Mouse (Mus musculus) midbrain, embryonic 13.5 days (tissue): Measurements from ENCODE around the gene Irf2bpl. TPM values are rescaled to one million over a fixed set of nuclear protein-coding genes. Genes with fewer than 3 reads are reported as not detected.
A peak's percentile ranks its signal among the peaks of the same experiment; 100 is the strongest.

ENCODE experiments used
- ATAC-seq: fragments of 200-750 bp; cut with Nextera tagmentation; 2 replicates; pipeline ENCODE4 v1.8.0; 2017; ENCODE audit warnings: mild to moderate bottlenecking, moderate TSS enrichment, moderate library complexity
- H3K27ac ChIP-seq: fragments of 300-500 bp; sonication (generic); 2 replicates; pipeline ENCODE4 v1.5.1; 2015; ENCODE audit warnings: inconsistent platforms, mild to moderate bottlenecking, moderate library complexity
- H3K27me3 ChIP-seq: fragments of 300-500 bp; sonication (generic); 2 replicates; pipeline ENCODE4 v1.6.1; 2015; ENCODE audit warnings: mild to moderate bottlenecking, inconsistent platforms
- H3K36me3 ChIP-seq: fragments of 300-500 bp; sonication (generic); 2 replicates; pipeline ENCODE4 v1.6.1; 2015; ENCODE audit warnings: mild to moderate bottlenecking, inconsistent platforms
- H3K4me1 ChIP-seq: fragments of 300-500 bp; sonication (generic); replicated peaks from 2 replicates; pipeline ENCODE4 v1.6.1; 2015; ENCODE audit warnings: inconsistent platforms
- H3K4me2 ChIP-seq: fragments of 300-500 bp; sonication (generic); replicated peaks from 2 replicates; pipeline ENCODE4 v1.6.1; 2015; ENCODE audit warnings: moderate library complexity, mild to moderate bottlenecking, inconsistent platforms
- H3K4me3 ChIP-seq: fragments of 300-500 bp; sonication (generic); replicated peaks from 2 replicates; pipeline ENCODE4 v1.5.1; 2015; ENCODE audit warnings: mild to moderate bottlenecking, inconsistent platforms
- H3K9ac ChIP-seq: fragments of 300-500 bp; sonication (generic); replicated peaks from 2 replicates; pipeline ENCODE4 v1.6.1; 2015; ENCODE audit warnings: mild to moderate bottlenecking, inconsistent platforms
- H3K9me3 ChIP-seq: fragments of 300-500 bp; sonication (generic); 2 replicates; pipeline ENCODE4 v1.6.1; 2016; ENCODE audit warnings: mild to moderate bottlenecking, inconsistent platforms
- WGBS: fragments of 180-500 bp; shearing (Covaris S2); methylation state at CpG from one replicate; pipeline ENCODE4 v1.1.7; 2015; 5-methylcytosine and 5-hydroxymethylcytosine counted together
- polyA plus RNA-seq: library from polyadenylated mRNA; unstranded; fragments of >200 nt; fragmentation: Nextera tagmentation; extraction: Ambion mirVana; gene quantifications from 2 replicates; pipeline ENCODE4 v1.2.1, GENCODE M21; 2015

Gene Irf2bpl
- polyA plus RNA-seq, 1 experiment from 2014 or later = 75.5 TPM

DNA sequence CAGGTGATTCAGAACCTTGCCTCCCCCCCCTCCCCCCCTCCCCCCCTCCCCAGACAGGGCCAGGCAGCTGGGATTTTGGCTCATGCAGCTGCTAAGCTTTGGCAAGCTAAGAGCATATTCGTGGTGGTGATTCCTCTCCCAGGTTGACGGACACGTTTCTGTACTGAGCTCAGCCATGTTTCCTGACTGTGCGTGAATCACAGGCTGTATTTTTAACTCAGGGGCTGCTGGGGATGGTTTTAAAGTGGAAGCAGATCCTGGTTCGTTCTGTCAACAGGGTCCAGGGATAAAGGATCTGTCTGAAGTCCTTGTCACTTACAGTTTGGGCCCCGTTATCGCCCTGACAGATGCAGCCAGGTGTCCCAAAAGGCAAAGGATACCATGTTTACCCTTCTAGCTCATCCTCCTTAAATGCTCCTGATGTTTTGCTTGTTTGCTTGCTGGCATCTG, 11.9 kb upstream of the Irf2bpl start:
- H3K9me3 ChIP-seq = no peaks in the 10 kb centered on the region
- H3K27me3 ChIP-seq = no peaks in the 10 kb centered on the region
- peak overlapping the region; percentile 99 for H3K27ac ChIP-seq
- peaks cover 81% of the 10 kb centered on the region for H3K4me1 ChIP-seq
- H3K4me2 ChIP-seq = peak overlapping the region; percentile 67
- no peaks in the 10 kb centered on the region for H3K36me3 ChIP-seq
- WGBS = 7% methylated on average over 7 of the region's 7 CpGs
- H3K9ac ChIP-seq = peak overlapping the region; percentile 68
- no peak for ATAC-seq
- peak overlapping the region; percentile 32; the same call in 1 of the 2 replicates for H3K4me3 ChIP-seq

- Histone ChIP-seq H3K4me3 (peak overlapping the region; percentile 32), H3K4me1 (peaks cover 87% of the 10 kb centered on the region), H3K27ac (peak overlapping the region; percentile 99), H3K4me2 (peak overlapping the region; percentile 67), H3K9me3 (no peaks in the 10 kb centered on the region), H3K27me3 (no peaks in the 10 kb centered on the region), H3K36me3 (no peaks in the 10 kb centered on the region), H3K9ac (peak overlapping the region; percentile 68)
- WGBS = 44% methylated on average over 4 of the region's 4 CpGs
- ATAC-seq = no peak
Measured at GRCm38 (mm10) chr12:86895703-86896409, 11.3 kb upstream of the Irf2bpl start.

DNA sequence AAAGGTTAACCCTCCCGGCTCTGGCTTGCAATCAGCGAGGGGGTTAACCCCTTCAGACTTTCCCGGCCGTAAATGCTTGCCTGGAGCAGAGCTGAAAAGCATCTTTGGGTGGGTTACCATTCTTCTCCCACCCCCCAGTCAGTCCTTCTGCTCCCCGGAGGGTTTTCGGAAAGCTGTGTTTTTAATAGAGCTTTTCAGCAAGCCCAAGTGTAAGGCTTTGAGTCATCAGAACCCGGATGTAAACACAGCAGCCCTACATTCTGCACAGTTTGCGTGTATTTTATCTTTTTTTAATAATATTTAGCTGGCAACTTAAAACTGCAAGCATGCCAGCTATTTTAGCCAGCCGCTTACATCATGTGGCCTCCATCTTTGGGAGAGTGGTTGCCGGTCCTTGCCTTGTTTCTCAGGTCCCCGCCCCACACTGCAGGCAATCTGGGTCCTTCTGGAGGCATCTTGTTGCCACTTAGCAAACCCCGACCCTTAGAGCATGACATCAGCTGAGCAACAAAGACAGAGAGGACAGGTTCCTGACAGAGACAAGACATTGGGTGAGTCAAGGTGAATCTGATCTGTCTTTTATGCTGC, 10.3 kb upstream of the Irf2bpl start:
- Histone ChIP-seq H3K4me2 (peak overlapping the region; percentile 67), H3K4me3 (peak overlapping the region; percentile 32), H3K9ac (peak overlapping the region; percentile 68), H3K27me3 (no peaks in the 10 kb centered on the region), H3K27ac (peak overlapping the region; percentile 99), H3K9me3 (no peaks in the 10 kb centered on the region), H3K4me1 (peaks cover 92% of the 10 kb centered on the region), H3K36me3 (no peaks in the 10 kb centered on the region)
- peak; percentile 13; the same call in 1 of the 2 replicates for ATAC-seq
- under 1% methylated on average over 12 of the region's 12 CpGs for WGBS

DNA sequence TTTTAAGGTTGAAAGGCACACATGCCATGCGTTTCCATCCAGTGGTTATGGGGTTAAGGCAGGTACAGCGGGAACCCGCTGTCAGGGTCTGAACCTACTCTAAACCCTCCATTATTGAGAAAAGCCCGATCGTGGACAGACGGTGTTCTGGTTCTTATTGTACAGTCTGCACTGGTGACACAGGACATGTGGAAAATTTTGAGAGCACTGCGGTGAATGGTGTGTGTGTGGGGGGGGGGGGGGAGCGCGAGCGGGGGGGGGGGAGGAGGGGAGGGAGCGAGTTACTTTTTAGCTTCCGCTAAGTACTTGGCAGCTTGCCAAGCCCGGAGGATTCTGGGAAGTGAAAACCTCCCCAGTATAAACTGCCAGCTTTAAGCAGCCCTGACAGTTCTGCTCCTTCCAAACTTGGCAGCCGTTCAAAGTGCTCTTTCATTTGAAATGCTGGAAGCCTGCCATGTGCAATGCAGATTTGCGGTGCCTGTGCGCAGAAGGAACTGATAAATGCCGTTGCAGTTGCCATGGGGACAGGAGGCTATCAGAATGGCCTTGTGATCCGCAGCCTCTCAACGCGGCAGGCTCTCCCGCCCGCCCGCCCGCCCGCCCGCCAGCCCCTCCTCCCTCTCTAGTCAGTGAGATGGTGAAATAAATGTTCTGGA, 9.7 kb upstream of the Irf2bpl start:
- peaks cover 93% of the 10 kb centered on the region for H3K4me1 ChIP-seq
- no peaks in the 10 kb centered on the region for H3K36me3 ChIP-seq
- H3K4me2 ChIP-seq = peak overlapping the region; percentile 67
- H3K27ac ChIP-seq = peak overlapping the region; percentile 99
- peak; percentile 91 for ATAC-seq
- no peaks in the 10 kb centered on the region for H3K9me3 ChIP-seq
- peak overlapping the region; percentile 69 for H3K9ac ChIP-seq
- WGBS = under 1% methylated on average over 22 of the region's 26 CpGs
- no peaks in the 10 kb centered on the region for H3K27me3 ChIP-seq
- H3K4me3 ChIP-seq = peak overlapping the region; percentile 34

DNA sequence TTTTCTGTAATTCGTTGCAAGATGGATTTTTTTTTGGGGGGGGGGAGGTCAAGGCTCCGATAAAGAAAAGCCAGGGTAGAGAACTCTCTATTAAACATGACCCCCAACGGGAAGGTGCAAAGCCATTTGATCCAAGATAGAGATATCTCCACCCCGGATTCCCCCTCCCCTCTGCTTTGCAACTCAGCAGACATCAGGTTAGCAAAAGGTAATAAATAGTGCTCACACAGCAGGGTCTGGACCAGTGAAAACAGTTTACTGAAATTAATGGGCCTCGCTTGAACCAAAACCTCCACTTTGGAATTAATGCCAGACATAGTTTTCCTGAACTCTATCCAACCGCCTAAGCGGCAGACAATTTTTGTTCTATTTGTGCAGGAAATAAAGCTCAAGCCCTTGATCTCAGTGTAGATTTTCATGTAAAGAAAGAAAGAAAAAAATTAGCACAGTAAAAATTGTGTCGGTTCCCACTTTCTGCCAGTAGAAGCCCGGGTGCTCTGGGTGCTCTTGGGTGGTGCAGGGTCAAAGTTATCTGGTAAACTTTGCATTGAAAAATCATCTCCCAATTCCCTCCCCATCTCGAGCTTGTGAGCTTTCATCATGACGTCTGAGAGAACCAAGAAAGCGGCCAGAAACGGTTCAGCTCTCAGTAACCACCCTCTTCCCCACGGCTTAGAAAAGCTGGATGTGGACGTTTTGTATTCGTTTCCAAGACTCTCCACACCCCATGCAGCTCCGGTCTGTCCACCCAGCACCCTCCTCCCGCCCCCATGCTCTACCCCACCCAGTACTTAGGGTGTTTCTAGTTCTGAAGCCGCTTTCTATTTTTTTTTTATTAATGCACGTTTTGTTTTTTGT, 9.0 kb upstream of the Irf2bpl start:
- Histone ChIP-seq H3K9ac (peak overlapping the region; percentile 69), H3K4me3 (peak overlapping the region; percentile 34), H3K9me3 (no peaks in the 10 kb centered on the region), H3K4me2 (peak overlapping the region; percentile 67), H3K27ac (peak overlapping the region; percentile 99), H3K4me1 (peaks cover 95% of the 10 kb centered on the region), H3K27me3 (no peaks in the 10 kb centered on the region), H3K36me3 (no peaks in the 10 kb centered on the region)
- ATAC-seq = peak; percentile 19
- under 1% methylated on average over 20 of the region's 20 CpGs for WGBS

- Histone ChIP-seq H3K4me1 (peaks cover 95% of the 10 kb centered on the region), H3K27me3 (no peaks in the 10 kb centered on the region), H3K27ac (peak overlapping the region; percentile 99), H3K36me3 (no peaks in the 10 kb centered on the region), H3K9me3 (no peaks in the 10 kb centered on the region), H3K4me2 (peak overlapping the region; percentile 67), H3K9ac (peak overlapping the region; percentile 69), H3K4me3 (peak overlapping the region; percentile 34; the same call in 1 of the 2 replicates)
- no peak for ATAC-seq
- under 1% methylated on average over 18 of the region's 18 CpGs for WGBS
Measured at GRCm38 (mm10) chr12:86892711-86893311, 8.2 kb upstream of the Irf2bpl start.

DNA sequence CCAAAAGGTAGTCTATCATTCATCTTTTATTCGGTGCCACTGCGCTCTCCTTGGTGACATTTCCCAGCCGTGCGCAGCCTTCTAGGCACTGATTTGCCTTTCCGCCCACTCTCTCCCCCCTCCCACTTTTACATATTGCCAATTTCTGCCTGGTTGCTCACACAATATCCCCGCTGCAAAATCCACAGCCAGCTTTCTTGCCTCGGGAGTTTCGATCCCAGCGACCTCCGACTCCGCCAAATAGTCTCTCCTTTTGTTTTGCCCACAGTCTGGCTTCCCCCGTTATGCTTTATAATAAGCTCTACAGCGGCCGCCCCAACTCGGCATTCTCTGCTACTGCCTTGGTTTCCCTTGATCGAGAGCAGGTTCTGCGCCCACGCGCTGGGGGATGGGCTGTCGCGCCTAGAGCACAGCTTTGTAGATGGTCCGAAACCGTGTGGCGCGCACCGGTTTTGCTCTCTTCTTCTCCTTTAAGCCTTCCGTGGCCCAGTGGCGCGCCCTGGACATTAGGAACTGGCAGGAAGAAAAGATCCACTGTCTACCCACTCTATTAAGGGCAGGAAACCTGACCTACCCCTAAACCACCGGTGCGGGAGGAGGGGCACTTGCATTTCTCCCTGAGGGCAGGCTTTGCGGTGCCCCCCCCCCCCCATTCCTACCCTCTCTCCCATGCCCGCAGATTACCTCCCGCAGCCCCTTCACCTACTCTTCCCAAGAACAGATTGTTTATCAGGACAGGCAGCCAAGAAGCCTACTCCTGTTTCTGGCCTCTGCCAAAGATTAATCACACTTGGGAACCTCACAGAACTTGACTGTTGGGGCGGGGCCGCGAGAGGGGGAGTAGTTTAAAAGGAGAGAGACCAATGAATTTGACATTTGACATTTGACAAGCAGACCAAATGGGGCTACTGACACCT, 7.4 kb upstream of the Irf2bpl start:
- H3K27me3 ChIP-seq = no peaks in the 10 kb centered on the region
- H3K9me3 ChIP-seq = no peaks in the 10 kb centered on the region
- ATAC-seq = no peak
- peaks cover 94% of the 10 kb centered on the region for H3K4me1 ChIP-seq
- H3K36me3 ChIP-seq = no peaks in the 10 kb centered on the region
- WGBS = under 1% methylated on average over 36 of the region's 37 CpGs
- peak overlapping the region; percentile 67 for H3K4me2 ChIP-seq
- peak overlapping the region; percentile 32 for H3K4me3 ChIP-seq
- peak overlapping the region; percentile 99 for H3K27ac ChIP-seq
- H3K9ac ChIP-seq = peak overlapping the region; percentile 69

GRCm38 (mm10) chr12:86891454-86891785, 6.8 kb upstream of the Irf2bpl start:
- peak overlapping the region; percentile 32 for H3K4me3 ChIP-seq
- H3K9me3 ChIP-seq = no peaks in the 10 kb centered on the region
- H3K9ac ChIP-seq = peak overlapping the region; percentile 69
- WGBS = 2% methylated on average over 11 of the region's 11 CpGs
- H3K4me1 ChIP-seq = peaks cover 94% of the 10 kb centered on the region
- peak overlapping the region; percentile 67 for H3K4me2 ChIP-seq
- no peaks in the 10 kb centered on the region for H3K36me3 ChIP-seq
- no peak for ATAC-seq
- peak overlapping the region; percentile 99 for H3K27ac ChIP-seq
- no peaks in the 10 kb centered on the region for H3K27me3 ChIP-seq

DNA sequence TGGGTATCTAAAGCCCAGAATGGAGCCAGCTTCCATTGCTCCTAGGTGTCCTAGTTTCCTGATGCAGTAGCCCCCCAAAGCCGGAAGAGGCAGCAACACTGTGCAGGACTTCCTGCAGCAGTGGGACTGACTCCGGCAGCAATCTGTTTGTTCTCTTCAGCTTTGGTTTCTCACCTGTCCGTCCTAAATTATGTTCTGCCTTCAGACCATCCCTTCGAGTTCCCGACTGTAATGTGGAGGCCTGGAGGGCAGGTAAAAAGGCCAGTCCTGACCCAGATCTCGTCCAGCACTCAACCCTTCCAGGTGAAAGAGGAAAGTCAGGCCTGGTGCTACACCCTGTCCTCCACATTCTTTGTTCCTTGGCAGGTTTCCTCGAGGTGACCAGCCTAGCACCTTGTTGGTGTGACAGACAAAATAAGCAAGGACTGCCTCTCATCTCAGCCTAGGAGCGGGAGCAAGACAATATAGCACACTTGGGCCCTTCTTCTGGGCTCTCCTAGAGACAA, 6.3 kb upstream of the Irf2bpl start:
- H3K27ac ChIP-seq = peak overlapping the region; percentile 99
- H3K9me3 ChIP-seq = no peaks in the 10 kb centered on the region
- H3K4me1 ChIP-seq = peaks cover 94% of the 10 kb centered on the region
- H3K27me3 ChIP-seq = no peaks in the 10 kb centered on the region
- H3K9ac ChIP-seq = peak overlapping the region; percentile 69
- 17% methylated on average over 8 of the region's 8 CpGs for WGBS
- H3K4me3 ChIP-seq = no peak overlapping the region
- no peaks in the 10 kb centered on the region for H3K36me3 ChIP-seq
- no peak for ATAC-seq
- H3K4me2 ChIP-seq = peak overlapping the region; percentile 67

- peak overlapping the region; percentile 67 for H3K4me2 ChIP-seq
- no peaks in the 10 kb centered on the region for H3K36me3 ChIP-seq
- no peaks in the 10 kb centered on the region for H3K9me3 ChIP-seq
- peak overlapping the region; percentile 69 for H3K9ac ChIP-seq
- 39% methylated on average over 12 of the region's 12 CpGs for WGBS
- ATAC-seq = no peak
- H3K4me1 ChIP-seq = peaks cover 94% of the 10 kb centered on the region
- H3K27me3 ChIP-seq = no peaks in the 10 kb centered on the region
- no peak overlapping the region for H3K4me3 ChIP-seq
- peak overlapping the region; percentile 99 for H3K27ac ChIP-seq
Measured at GRCm38 (mm10) chr12:86890091-86890720, 5.6 kb upstream of the Irf2bpl start.
